Mouse (Mus musculus): ENCODE results near the gene Gulp1.

GRCm38 (mm10) chr1:44778251-44778650, 226.9 kb downstream of the Gulp1 start:
- no peak for TF ChIP-seq EP300 (IDR thresholded peaks at IDR 0.05; ENCODE audit: insufficient read depth, low read depth, low read length)
- no peak for TF ChIP-seq CTCF (IDR thresholded peaks at IDR 0.05)
